Mouse (Mus musculus) CD4-positive, CD25-positive, alpha-beta regulatory T cell, adult 4 months (primary cell): ENCODE data around the gene Cbl. TPM values are rescaled to one million over a fixed set of nuclear protein-coding genes. Genes with fewer than 3 reads are reported as not detected.

ENCODE experiments used
- ATAC-seq: one replicate; pipeline ENCODE4 v1.8.0; 2017
- polyA plus RNA-seq, 2 experiments: library from polyadenylated mRNA; unstranded; fragments of 100-300 nt; shearing (Covaris generic); gene quantifications; one replicate each; pipeline ENCODE4 v1.2.1; 2017

The Cbl gene
- polyA plus RNA-seq, 2 experiments from 2014 or later = 22.7 to 23.0 TPM

DNA sequence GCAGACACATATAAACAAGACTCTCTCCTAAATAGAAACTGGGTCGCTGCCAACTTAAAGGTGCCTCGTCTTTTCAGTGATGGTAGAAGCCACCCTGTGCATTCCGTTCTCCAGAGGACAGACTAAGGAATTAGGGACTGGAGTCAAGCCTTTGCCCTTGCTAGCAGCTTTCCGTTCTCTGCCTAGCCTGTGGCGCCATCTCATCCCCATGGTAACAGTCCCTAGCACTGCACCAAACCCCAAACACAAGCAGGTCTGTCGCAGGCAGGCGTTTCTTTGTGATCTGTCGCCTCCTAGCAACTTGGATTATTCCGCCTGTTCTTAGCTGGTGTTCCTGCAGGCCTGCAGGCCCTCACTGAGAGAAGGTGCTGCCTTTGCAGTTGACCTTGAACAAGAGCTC lies 137.3 kb downstream of the Cbl start:
- ATAC-seq = no peak

DNA sequence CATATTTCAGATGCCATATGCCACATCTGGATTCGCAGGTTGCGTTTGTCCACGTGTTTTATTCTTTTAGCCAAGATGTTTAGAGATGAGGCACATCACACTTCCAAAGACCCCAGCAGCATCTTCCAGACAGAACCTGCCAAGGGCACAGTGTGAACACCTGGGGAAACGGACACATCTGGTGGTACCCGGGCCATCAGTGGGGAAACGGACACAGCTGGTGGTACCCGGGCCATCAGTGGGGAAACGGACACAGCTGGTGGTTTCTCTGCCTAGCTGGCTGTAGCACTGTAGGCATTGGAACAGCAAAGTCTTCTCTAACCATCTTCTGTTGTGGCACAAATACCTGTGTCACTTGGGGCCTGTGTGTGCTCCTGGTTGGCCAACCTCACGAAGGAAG lies 138.1 kb downstream of the Cbl start:
- no peak for ATAC-seq

DNA sequence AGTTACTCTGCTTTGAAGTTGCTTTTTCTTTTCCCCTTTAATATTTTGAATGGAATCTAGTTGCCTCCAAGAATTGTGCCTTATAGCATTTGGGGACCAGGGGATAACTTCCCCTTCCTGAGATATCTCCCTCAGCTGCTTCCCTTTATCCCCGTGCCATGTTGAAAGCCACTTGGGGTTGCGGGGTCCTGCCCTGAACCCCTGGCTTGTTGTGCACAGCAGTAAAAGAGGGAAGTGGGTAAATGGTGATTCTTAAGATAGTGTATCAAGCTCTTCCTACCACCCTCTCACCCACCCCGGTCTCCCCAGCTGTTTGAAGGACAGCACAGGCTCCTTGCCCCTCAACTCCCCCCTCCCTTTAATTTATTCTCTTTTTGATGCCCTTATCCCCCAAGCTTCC lies 139.1 kb downstream of the Cbl start:
- no peak for ATAC-seq

DNA sequence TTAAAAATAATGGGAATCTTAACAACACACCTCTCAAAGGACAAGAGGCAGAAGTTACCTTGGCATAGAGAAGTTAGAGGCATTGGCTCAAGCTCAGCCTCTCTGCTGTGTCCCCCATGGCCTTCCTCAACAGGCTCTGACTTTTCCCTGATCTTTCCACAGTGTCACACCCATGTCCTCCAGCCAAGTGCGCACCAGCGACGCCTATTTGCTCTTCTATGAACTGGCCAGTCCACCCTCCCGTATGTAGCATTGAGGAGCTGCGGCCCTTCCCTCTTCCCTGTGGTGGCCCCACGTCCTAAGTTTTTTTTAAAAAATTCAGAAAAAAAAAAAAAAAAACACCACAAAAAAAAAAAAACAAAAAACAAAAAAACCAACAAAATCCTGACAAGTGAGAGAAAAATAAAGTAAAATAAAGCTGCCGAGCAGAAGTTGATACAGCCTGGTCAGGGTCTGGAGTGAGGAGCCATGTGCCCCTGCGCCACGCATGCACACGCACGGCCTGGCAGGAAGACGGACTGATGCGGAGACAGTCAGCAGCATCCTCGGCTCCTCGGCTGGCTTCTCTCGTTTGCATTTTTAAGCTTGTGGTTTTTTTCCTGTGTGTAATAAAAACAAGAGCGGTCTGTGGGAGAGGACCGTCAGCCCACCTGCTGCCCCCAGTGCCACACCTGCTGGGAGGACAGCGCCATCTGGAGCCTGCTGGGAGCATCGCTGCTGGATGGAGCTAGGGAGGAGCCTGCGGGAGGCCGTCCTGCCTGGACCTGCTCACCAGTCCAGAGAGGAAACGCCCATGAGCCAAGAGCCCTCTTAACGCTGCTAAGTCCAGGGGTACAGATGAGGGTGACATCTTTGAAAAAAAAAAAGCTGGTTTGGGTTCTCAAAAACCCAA lies 140.0 kb downstream of the Cbl start:
- peak; percentile 39 for ATAC-seq

Other genes starting within 250 kb of the Cbl start
- gene Thy1, start 190.7 kb downstream of the Cbl start, polyA plus RNA-seq = 100 to 1,000 TPM; 107 to 154 TPM
- 1 to 10 TPM; 3.7 to 5.2 TPM for gene Usp2, start 167.0 kb downstream of the Cbl start, polyA plus RNA-seq
- not detected for gene Mfrp, start 132.3 kb downstream of the Cbl start, polyA plus RNA-seq
- not detected for gene C1qtnf5, start 126.8 kb downstream of the Cbl start, polyA plus RNA-seq
- gene Gm49380, start 120.5 kb downstream of the Cbl start, polyA plus RNA-seq = not detected
- gene Rnf26, start 120.5 kb downstream of the Cbl start, polyA plus RNA-seq = 1 to 10 TPM; 4.9 to 5.0 TPM
- gene Mcam, start 99.6 kb downstream of the Cbl start, polyA plus RNA-seq = under 1 TPM in 1 of 2 experiments, not detected in 1; 0.34 TPM
- not detected for gene Ccdc153, start 6.6 kb upstream of the Cbl start, polyA plus RNA-seq
- gene Pdzd3, start 17.4 kb upstream of the Cbl start, polyA plus RNA-seq = not detected
- 1 to 10 TPM; 3.7 to 7.3 TPM for gene Nlrx1, start 34.5 kb upstream of the Cbl start, polyA plus RNA-seq
- gene Abcg4, start 54.6 kb upstream of the Cbl start, polyA plus RNA-seq = not detected
- 10 to 100 TPM; 20.0 to 23.4 TPM for gene Hinfp, start 71.6 kb upstream of the Cbl start, polyA plus RNA-seq
- gene C2cd2l, start 86.2 kb upstream of the Cbl start, polyA plus RNA-seq = 1 to 10 TPM; 3.2 to 3.6 TPM
- 10 to 100 TPM; 15.7 to 16.0 TPM for gene Dpagt1, start 92.0 kb upstream of the Cbl start, polyA plus RNA-seq
- 10 to 100 TPM; 11.3 to 14.7 TPM for gene H2afx, start 100.6 kb upstream of the Cbl start, polyA plus RNA-seq
- gene Hmbs, start 110.2 kb upstream of the Cbl start, polyA plus RNA-seq = 10 to 100 TPM; 23.7 to 24.0 TPM
- 10 to 100 TPM; 55.6 to 86.7 TPM for gene Vps11, start 127.6 kb upstream of the Cbl start, polyA plus RNA-seq
- gene Hyou1, start 145.4 kb upstream of the Cbl start, polyA plus RNA-seq = 10 to 100 TPM; 13.6 to 18.3 TPM
- 10 to 100 TPM; 16.1 to 19.7 TPM for gene Slc37a4, start 162.8 kb upstream of the Cbl start, polyA plus RNA-seq
- gene Rps25, start 173.1 kb upstream of the Cbl start, polyA plus RNA-seq = 1,000 to 10,000 TPM; 2,962 to 3,624 TPM
- 100 to 1,000 TPM; 143 to 153 TPM for gene Trappc4, start 173.6 kb upstream of the Cbl start, polyA plus RNA-seq
- gene Ccdc84, start 184.5 kb upstream of the Cbl start, polyA plus RNA-seq = 10 to 100 TPM; 24.7 to 27.2 TPM
- under 1 TPM in 1 of 2 experiments, not detected in 1; 0.43 TPM for gene Foxr1, start 207.1 kb upstream of the Cbl start, polyA plus RNA-seq
- gene Upk2, start 220.9 kb upstream of the Cbl start, polyA plus RNA-seq = not detected
- gene Bcl9l, start 248.8 kb upstream of the Cbl start, polyA plus RNA-seq = 10 to 100 TPM; 13.3 to 17.6 TPM